Mouse (Mus musculus) forebrain, embryonic 10.5 days (tissue): ENCODE results near the gene Pemt. TPM values are rescaled to one million over a fixed set of nuclear protein-coding genes. Genes with fewer than 3 reads are reported as not detected.

ENCODE experiments used
- DNase-seq: peaks from one replicate; pipeline ENCODE4 v3.0.0-alpha.2; 2017; ENCODE audit warnings: low spot score; ENCODE audit errors: extremely low spot score
- H3K27ac ChIP-seq: fragments of 300-500 bp; sonication (generic); 2 replicates; pipeline ENCODE4 v1.5.1; 2016; ENCODE audit warnings: mild to moderate bottlenecking
- H3K27me3 ChIP-seq: fragments of 300-500 bp; sonication (generic); 2 replicates; pipeline ENCODE4 v1.6.1; 2016; ENCODE audit warnings: mild to moderate bottlenecking; ENCODE audit not compliant: poor library complexity, severe bottlenecking
- H3K36me3 ChIP-seq: fragments of 300-500 bp; sonication (generic); replicated peaks from 2 replicates; pipeline ENCODE4 v1.6.1; 2016; ENCODE audit warnings: mild to moderate bottlenecking, moderate library complexity
- H3K4me1 ChIP-seq: fragments of 300-500 bp; sonication (generic); 2 replicates; pipeline ENCODE4 v1.6.1; 2016
- H3K4me3 ChIP-seq: fragments of 300-500 bp; sonication (generic); 2 replicates; pipeline ENCODE4 v1.5.1; 2016; ENCODE audit warnings: mild to moderate bottlenecking, moderate library complexity
- H3K9me3 ChIP-seq: fragments of 300-500 bp; sonication (generic); 2 replicates; pipeline ENCODE4 v1.6.1; 2016; ENCODE audit warnings: mild to moderate bottlenecking, moderate library complexity
- WGBS: fragments of 180-500 bp; shearing (Covaris S2); methylation state at CpG from one replicate; pipeline ENCODE4 v1.1.7; 2016; 5-methylcytosine and 5-hydroxymethylcytosine counted together
- polyA plus RNA-seq: library from polyadenylated mRNA; unstranded; fragments of >200 nt; fragmentation: Nextera tagmentation; extraction: Ambion mirVana; gene quantifications from 2 replicates; pipeline ENCODE4 v1.2.1, GENCODE M21; 2016

Gene Pemt
- polyA plus RNA-seq, 1 experiment from 2014 or later: 9.7 TPM

GRCm38 (mm10) chr11:59970780-59971179, 75.5 kb downstream of the Pemt start:
- Histone ChIP-seq H3K9me3 (no peaks in the 10 kb centered on the region), H3K27ac (peak overlapping the region; percentile 54; the same call in 1 of the 2 replicates), H3K27me3 (peaks cover 8% of the 10 kb centered on the region), H3K4me1 (peaks cover 49% of the 10 kb centered on the region), H3K4me3 (no peak overlapping the region), H3K36me3 (no peaks in the 10 kb centered on the region)
- 84% methylated on average over 5 of the region's 5 CpGs for WGBS
- no peak for DNase-seq

- Histone ChIP-seq H3K4me3 (no peak overlapping the region), H3K27ac (no peak overlapping the region)
Observed at GRCm38 (mm10) chr11:59967765-59968164, 78.5 kb downstream of the Pemt start.

GRCm38 (mm10) chr11:59966102-59966483, 80.2 kb downstream of the Pemt start:
- DNase-seq: no peak
- peaks cover 38% of the 10 kb centered on the region for H3K27me3 ChIP-seq
- 83% methylated on average over 4 of the region's 4 CpGs for WGBS
- peaks cover 18% of the 10 kb centered on the region for H3K36me3 ChIP-seq
- peaks cover 61% of the 10 kb centered on the region for H3K4me1 ChIP-seq
- H3K27ac ChIP-seq: no peak overlapping the region
- H3K4me3 ChIP-seq: no peak overlapping the region
- H3K9me3 ChIP-seq: no peaks in the 10 kb centered on the region

More at GRCm38 (mm10) chr11:59967765-59968164, 78.5 kb downstream of the Pemt start:
- WGBS: 94% methylated on average over 1 of the region's 1 CpGs
- DNase-seq: no peak
- H3K36me3 ChIP-seq: peaks cover 2% of the 10 kb centered on the region
- peaks cover 54% of the 10 kb centered on the region for H3K4me1 ChIP-seq
- H3K27me3 ChIP-seq: peaks cover 30% of the 10 kb centered on the region
- no peaks in the 10 kb centered on the region for H3K9me3 ChIP-seq

GRCm38 (mm10) chr11:59965227-59966101, 80.8 kb downstream of the Pemt start:
- DNase-seq: peak; percentile 83
- H3K4me1 ChIP-seq: peaks cover 61% of the 10 kb centered on the region
- no peaks in the 10 kb centered on the region for H3K9me3 ChIP-seq
- H3K27ac ChIP-seq: peak overlapping the region; percentile 76
- H3K27me3 ChIP-seq: peaks cover 38% of the 10 kb centered on the region
- H3K36me3 ChIP-seq: peaks cover 25% of the 10 kb centered on the region
- WGBS: 35% methylated on average over 25 of the region's 25 CpGs
- H3K4me3 ChIP-seq: peak overlapping the region; percentile 60

GRCm38 (mm10) chr11:59964818-59965217, 81.5 kb downstream of the Pemt start, which contains the start of gene Rasd1:
Gene Rasd1 (minus strand): TSS chr11:59964944.
- H3K4me1 ChIP-seq: peaks cover 64% of the 10 kb centered on the region
- H3K9me3 ChIP-seq: no peaks in the 10 kb centered on the region
- DNase-seq: peak; percentile 76
- WGBS: under 1% methylated on average over 28 of the region's 28 CpGs
- peak within 1 kb of the TSS; percentile 76 for H3K27ac ChIP-seq
- H3K27me3 ChIP-seq: peaks cover 38% of the 10 kb centered on the region
- H3K36me3 ChIP-seq: peaks cover 28% of the 10 kb centered on the region
- peak within 1 kb of the TSS; percentile 60 for H3K4me3 ChIP-seq

- peak overlapping the region; percentile 60 for H3K4me3 ChIP-seq
- H3K4me1 ChIP-seq: peaks cover 69% of the 10 kb centered on the region
- peak; percentile 54 for DNase-seq
- peak overlapping the region; percentile 76 for H3K27ac ChIP-seq
- 4% methylated on average over 33 of the region's 33 CpGs for WGBS
- peaks cover 28% of the 10 kb centered on the region for H3K36me3 ChIP-seq
- no peaks in the 10 kb centered on the region for H3K9me3 ChIP-seq
- peaks cover 38% of the 10 kb centered on the region for H3K27me3 ChIP-seq
Observed at GRCm38 (mm10) chr11:59964163-59964758, 82.0 kb downstream of the Pemt start.

GRCm38 (mm10) chr11:59963364-59964162, 82.7 kb downstream of the Pemt start:
- H3K4me1 ChIP-seq: peaks cover 69% of the 10 kb centered on the region
- peak overlapping the region; percentile 76; the same call in 1 of the 2 replicates for H3K27ac ChIP-seq
- DNase-seq: peak; percentile 35
- H3K9me3 ChIP-seq: no peaks in the 10 kb centered on the region
- WGBS: 6% methylated on average over 34 of the region's 34 CpGs
- peak overlapping the region; percentile 60 for H3K4me3 ChIP-seq
- peaks cover 28% of the 10 kb centered on the region for H3K36me3 ChIP-seq
- peaks cover 38% of the 10 kb centered on the region for H3K27me3 ChIP-seq

GRCm38 (mm10) chr11:59962590-59962989, 83.7 kb downstream of the Pemt start:
- Histone ChIP-seq H3K27me3 (peaks cover 38% of the 10 kb centered on the region), H3K27ac (no peak overlapping the region), H3K4me1 (peaks cover 69% of the 10 kb centered on the region), H3K9me3 (no peaks in the 10 kb centered on the region), H3K36me3 (peaks cover 28% of the 10 kb centered on the region), H3K4me3 (no peak overlapping the region)
- DNase-seq: no peak
- WGBS: 71% methylated on average over 3 of the region's 3 CpGs

GRCm38 (mm10) chr11:59961338-59961875, 84.9 kb downstream of the Pemt start:
- H3K27me3 ChIP-seq: peaks cover 37% of the 10 kb centered on the region
- peaks cover 37% of the 10 kb centered on the region for H3K36me3 ChIP-seq
- H3K4me1 ChIP-seq: peaks cover 76% of the 10 kb centered on the region
- no peak for DNase-seq
- no peaks in the 10 kb centered on the region for H3K9me3 ChIP-seq
- H3K4me3 ChIP-seq: no peak overlapping the region
- no peak overlapping the region for H3K27ac ChIP-seq
- WGBS: 84% methylated on average over 9 of the region's 9 CpGs

- WGBS: 79% methylated on average over 20 of the region's 20 CpGs
- H3K36me3 ChIP-seq: peaks cover 41% of the 10 kb centered on the region
- no peak overlapping the region for H3K4me3 ChIP-seq
- no peak for DNase-seq
- no peaks in the 10 kb centered on the region for H3K9me3 ChIP-seq
- H3K4me1 ChIP-seq: peaks cover 70% of the 10 kb centered on the region
- peak overlapping the region; percentile 68; the same call in 1 of the 2 replicates for H3K27ac ChIP-seq
- peaks cover 30% of the 10 kb centered on the region for H3K27me3 ChIP-seq
Observed at GRCm38 (mm10) chr11:59960476-59961337, 85.6 kb downstream of the Pemt start.

- H3K27ac ChIP-seq: no peak overlapping the region
- H3K9me3 ChIP-seq: no peaks in the 10 kb centered on the region
- peaks cover 25% of the 10 kb centered on the region for H3K27me3 ChIP-seq
- WGBS: 85% methylated on average over 4 of the region's 4 CpGs
- peaks cover 57% of the 10 kb centered on the region for H3K4me1 ChIP-seq
- peaks cover 48% of the 10 kb centered on the region for H3K36me3 ChIP-seq
- no peak overlapping the region for H3K4me3 ChIP-seq
- DNase-seq: no peak
Observed at GRCm38 (mm10) chr11:59959453-59959852, 86.8 kb downstream of the Pemt start.
